Mouse (Mus musculus) intestine, embryonic 15.5 days (tissue): ENCODE results near the gene Dok4. TPM values are rescaled to one million over a fixed set of nuclear protein-coding genes. Genes with fewer than 3 reads are reported as not detected.

ENCODE experiments used
- ATAC-seq: fragments of 200-750 bp; cut with Nextera tagmentation; 2 replicates; pipeline ENCODE4 v1.8.0; 2017; ENCODE audit warnings: moderate TSS enrichment, moderate library complexity
- H3K27ac ChIP-seq: fragments of 300-500 bp; sonication (generic); 2 replicates; pipeline ENCODE4 v1.5.1; 2015; ENCODE audit warnings: mild to moderate bottlenecking, inconsistent platforms
- H3K27me3 ChIP-seq: fragments of 300-500 bp; sonication (generic); replicated peaks from 2 replicates; pipeline ENCODE4 v1.6.1; 2015; ENCODE audit warnings: inconsistent platforms
- H3K36me3 ChIP-seq: fragments of 300-500 bp; sonication (generic); 2 replicates; pipeline ENCODE4 v1.6.1; 2015; ENCODE audit warnings: inconsistent platforms
- H3K4me1 ChIP-seq: fragments of 300-500 bp; sonication (generic); replicated peaks from 2 replicates; pipeline ENCODE4 v1.6.1; 2015; ENCODE audit warnings: inconsistent platforms
- H3K4me2 ChIP-seq: fragments of 300-500 bp; sonication (generic); replicated peaks from 2 replicates; pipeline ENCODE4 v1.6.1; 2015; ENCODE audit warnings: mild to moderate bottlenecking, inconsistent platforms
- H3K4me3 ChIP-seq: fragments of 300-500 bp; sonication (generic); replicated peaks from 2 replicates; pipeline ENCODE4 v1.5.1; 2015; ENCODE audit warnings: inconsistent platforms
- H3K9ac ChIP-seq: fragments of 300-500 bp; sonication (generic); 2 replicates; pipeline ENCODE4 v1.6.1; 2015; ENCODE audit warnings: inconsistent platforms
- H3K9me3 ChIP-seq: fragments of 300-500 bp; sonication (generic); 2 replicates; pipeline ENCODE4 v1.6.1; 2016; ENCODE audit warnings: inconsistent platforms
- WGBS: fragments of 180-500 bp; shearing (Covaris S2); methylation state at CpG from one replicate; pipeline ENCODE4 v1.1.7; 2015; 5-methylcytosine and 5-hydroxymethylcytosine counted together
- polyA plus RNA-seq: library from polyadenylated mRNA; unstranded; fragments of >200 nt; fragmentation: Nextera tagmentation; extraction: Ambion mirVana; gene quantifications from 2 replicates; pipeline ENCODE4 v1.2.1, GENCODE M21; 2015

Gene Dok4
- polyA plus RNA-seq, 1 experiment from 2014 or later = 39.4 TPM

DNA sequence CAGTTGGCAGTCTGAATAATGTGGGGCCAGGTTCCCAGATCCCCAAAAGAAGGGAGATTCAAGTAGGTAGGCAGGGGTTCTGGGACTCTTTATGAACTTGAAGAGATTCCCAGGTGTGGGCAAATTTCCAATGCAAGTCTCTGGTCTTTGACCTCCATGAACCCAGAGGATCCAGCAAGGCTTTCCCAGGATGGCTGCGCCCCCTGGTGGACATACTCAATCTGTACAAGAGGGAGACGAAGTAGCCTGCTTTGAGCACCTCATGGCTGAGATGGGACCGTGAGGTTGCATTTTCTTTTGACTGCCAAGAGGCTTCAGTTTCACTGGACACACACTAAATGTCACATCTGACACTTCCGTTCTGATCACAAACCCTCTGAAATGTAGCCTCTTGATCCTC, 32.7 kb upstream of the Dok4 start:
- WGBS = 7% methylated on average over 4 of the region's 4 CpGs
- Histone ChIP-seq H3K9me3 (no peaks in the 10 kb centered on the region), H3K4me3 (no peak overlapping the region), H3K4me2 (no peak overlapping the region), H3K9ac (no peak overlapping the region), H3K4me1 (peaks cover 22% of the 10 kb centered on the region), H3K27ac (no peak overlapping the region), H3K36me3 (peaks cover 10% of the 10 kb centered on the region; the same call in 1 of the 2 replicates), H3K27me3 (peaks cover 3% of the 10 kb centered on the region; the same call in 1 of the 2 replicates)
- peak; percentile 66 for ATAC-seq

DNA sequence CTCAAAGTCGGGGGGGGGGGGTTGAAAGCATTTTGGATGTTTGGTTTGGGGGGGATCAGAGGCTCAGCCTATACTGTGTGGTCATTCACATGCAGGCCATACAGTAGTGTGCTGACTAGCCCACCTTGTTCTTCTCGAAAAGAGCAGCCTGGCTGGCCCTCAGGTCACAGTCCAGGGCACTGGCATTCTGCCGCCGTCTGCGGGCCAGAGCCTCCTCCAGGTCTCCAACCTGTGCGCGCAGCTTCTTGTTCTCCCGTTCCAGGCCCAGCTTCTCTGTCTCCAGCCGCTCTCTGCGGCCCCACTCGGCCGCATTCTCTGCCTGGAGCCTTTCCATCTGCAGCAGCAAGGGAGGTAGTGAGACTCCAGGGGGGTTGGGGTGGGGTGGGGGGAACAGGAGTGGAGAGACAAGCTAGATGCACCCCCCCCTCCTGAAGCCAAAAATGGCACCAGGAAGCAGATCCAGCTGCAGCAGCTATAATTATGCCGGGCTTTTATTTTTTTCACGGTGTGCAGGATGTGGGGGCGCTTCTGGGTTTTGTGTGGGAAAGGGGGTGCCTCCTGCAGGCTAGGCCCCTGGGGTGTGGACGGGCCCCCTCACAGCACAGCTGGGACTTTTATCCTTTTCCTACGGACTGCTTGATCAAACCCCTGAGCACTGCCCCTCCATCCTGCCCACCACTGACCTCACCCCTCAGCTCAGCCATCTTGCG, 31.6 kb upstream of the Dok4 start:
- Histone ChIP-seq H3K36me3 (peaks cover 10% of the 10 kb centered on the region; the same call in 1 of the 2 replicates), H3K4me1 (peaks cover 13% of the 10 kb centered on the region), H3K4me2 (no peak overlapping the region), H3K27me3 (no peaks in the 10 kb centered on the region), H3K4me3 (no peak overlapping the region), H3K9ac (no peak overlapping the region), H3K27ac (no peak overlapping the region), H3K9me3 (no peaks in the 10 kb centered on the region)
- 80% methylated on average over 18 of the region's 18 CpGs for WGBS
- no peak for ATAC-seq

- Histone ChIP-seq H3K27ac (peak overlapping the region; percentile 32; the same call in 1 of the 2 replicates), H3K4me2 (0 out of 2 replicates have a peak overlapping the region, but pooled peaks have one; percentile 0), H3K9me3 (no peaks in the 10 kb centered on the region), H3K36me3 (peaks cover 7% of the 10 kb centered on the region; the same call in 1 of the 2 replicates), H3K9ac (no peak overlapping the region), H3K4me3 (no peak overlapping the region), H3K27me3 (no peaks in the 10 kb centered on the region), H3K4me1 (peaks cover 34% of the 10 kb centered on the region)
- 61% methylated on average over 12 of the region's 12 CpGs for WGBS
- no peak for ATAC-seq
These were observed 28.5 kb upstream of the Dok4 start for GRCm38 (mm10) chr8:94904450-94905175.

DNA sequence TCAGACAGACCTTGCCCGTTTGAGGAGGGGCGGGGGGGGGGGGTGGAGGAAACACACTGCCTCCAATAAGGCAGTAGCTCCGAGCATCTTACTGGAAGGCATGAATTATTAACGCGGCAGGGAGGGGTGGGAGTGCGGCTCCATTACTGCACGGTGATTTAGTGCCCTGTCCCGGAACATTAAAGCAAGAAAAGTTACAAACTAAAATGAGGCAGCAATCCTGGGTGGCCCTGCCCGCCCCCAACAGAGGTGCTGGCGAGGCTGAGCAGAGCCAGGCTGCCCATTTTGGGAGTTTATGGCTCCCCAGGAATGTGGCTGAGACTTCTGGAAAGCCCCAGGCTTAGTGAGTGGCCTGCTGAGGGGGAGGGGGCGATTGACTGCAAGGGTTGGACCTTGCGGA, 27.6 kb upstream of the Dok4 start:
- no peak for ATAC-seq
- Histone ChIP-seq H3K4me2 (no peak overlapping the region), H3K9ac (no peak overlapping the region), H3K27me3 (no peaks in the 10 kb centered on the region), H3K9me3 (no peaks in the 10 kb centered on the region), H3K27ac (no peak overlapping the region), H3K4me3 (no peak overlapping the region), H3K4me1 (peaks cover 43% of the 10 kb centered on the region), H3K36me3 (peaks cover 7% of the 10 kb centered on the region; the same call in 1 of the 2 replicates)
- 39% methylated on average over 12 of the region's 12 CpGs for WGBS

DNA sequence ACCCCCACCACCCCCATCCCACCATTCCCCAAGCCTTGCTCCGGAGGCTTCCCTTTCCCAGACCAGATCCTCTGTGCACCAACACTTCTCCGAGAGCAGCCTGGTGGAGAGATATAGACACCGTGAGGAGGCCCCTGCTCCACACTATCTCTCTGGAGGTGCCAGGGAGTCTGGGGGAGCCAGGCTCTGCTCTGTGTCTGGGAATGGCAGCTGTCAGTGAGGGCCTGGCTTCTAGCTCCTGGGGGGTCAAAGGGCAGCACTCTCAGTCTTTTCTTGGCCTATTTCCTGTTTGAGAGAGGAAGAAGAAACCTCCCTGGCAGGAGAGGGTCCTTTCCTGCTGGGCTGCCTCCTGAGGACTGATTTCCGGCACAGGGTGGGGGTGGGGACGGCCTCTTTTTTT, 24.9 kb upstream of the Dok4 start:
- Histone ChIP-seq H3K36me3 (peaks cover 3% of the 10 kb centered on the region; the same call in 1 of the 2 replicates), H3K27me3 (no peaks in the 10 kb centered on the region), H3K27ac (peak overlapping the region; percentile 86), H3K4me2 (peak overlapping the region; percentile 30), H3K9me3 (no peaks in the 10 kb centered on the region), H3K4me1 (peaks cover 46% of the 10 kb centered on the region), H3K9ac (peak overlapping the region; percentile 11; the same call in 1 of the 2 replicates), H3K4me3 (no peak overlapping the region)
- WGBS = 11% methylated on average over 5 of the region's 5 CpGs
- peak; percentile 40 for ATAC-seq

DNA sequence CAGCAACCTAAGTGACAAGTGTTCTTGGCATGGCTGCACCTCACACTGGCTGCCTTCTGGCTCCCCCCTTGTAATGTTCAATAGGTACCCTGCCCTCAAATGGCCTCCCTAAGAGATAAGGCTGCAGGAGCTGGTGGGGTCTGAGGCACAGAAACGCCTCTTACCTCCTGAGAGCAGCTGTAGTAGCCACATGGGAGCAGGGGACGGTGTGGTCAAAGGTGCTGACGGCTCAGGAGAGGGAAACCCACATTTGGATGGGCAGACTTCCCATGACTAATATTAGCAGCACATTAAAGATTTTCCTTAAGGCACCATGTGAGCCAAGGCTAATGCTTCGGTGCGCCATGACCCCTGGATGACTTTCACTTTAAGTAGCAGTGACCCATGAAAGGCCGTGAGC, 24.5 kb upstream of the Dok4 start:
- Histone ChIP-seq H3K27me3 (no peaks in the 10 kb centered on the region), H3K9ac (no peak overlapping the region), H3K4me3 (no peak overlapping the region), H3K4me2 (peak overlapping the region; percentile 30), H3K36me3 (peaks cover 2% of the 10 kb centered on the region; the same call in 1 of the 2 replicates), H3K9me3 (no peaks in the 10 kb centered on the region), H3K4me1 (peaks cover 46% of the 10 kb centered on the region), H3K27ac (peak overlapping the region; percentile 86)
- WGBS = 22% methylated on average over 6 of the region's 6 CpGs
- no peak for ATAC-seq

GRCm38 (mm10) chr8:94899262-94899661, 23.1 kb upstream of the Dok4 start:
- Histone ChIP-seq H3K27me3 (no peaks in the 10 kb centered on the region), H3K9ac (no peak overlapping the region), H3K4me3 (peak overlapping the region; percentile 15; the same call in 1 of the 2 replicates), H3K36me3 (peaks cover 2% of the 10 kb centered on the region; the same call in 1 of the 2 replicates), H3K9me3 (no peaks in the 10 kb centered on the region), H3K4me1 (peaks cover 33% of the 10 kb centered on the region), H3K27ac (peak overlapping the region; percentile 73), H3K4me2 (peak overlapping the region; percentile 52)
- ATAC-seq = peak; percentile 93
- WGBS = 13% methylated on average over 11 of the region's 11 CpGs

- no peaks in the 10 kb centered on the region for H3K36me3 ChIP-seq
- H3K27ac ChIP-seq = no peak overlapping the region
- no peak overlapping the region for H3K9ac ChIP-seq
- ATAC-seq = peak; percentile 24; the same call in 1 of the 2 replicates
- 0 out of 2 replicates have a peak, but pooled peaks cover 11% of the 10 kb centered on the region for H3K4me1 ChIP-seq
- no peak overlapping the region for H3K4me2 ChIP-seq
- H3K4me3 ChIP-seq = no peak overlapping the region
- WGBS = 21% methylated on average over 2 of the region's 2 CpGs
- no peaks in the 10 kb centered on the region for H3K9me3 ChIP-seq
- no peaks in the 10 kb centered on the region for H3K27me3 ChIP-seq
These were observed 16.8 kb upstream of the Dok4 start for GRCm38 (mm10) chr8:94892917-94893316.

DNA sequence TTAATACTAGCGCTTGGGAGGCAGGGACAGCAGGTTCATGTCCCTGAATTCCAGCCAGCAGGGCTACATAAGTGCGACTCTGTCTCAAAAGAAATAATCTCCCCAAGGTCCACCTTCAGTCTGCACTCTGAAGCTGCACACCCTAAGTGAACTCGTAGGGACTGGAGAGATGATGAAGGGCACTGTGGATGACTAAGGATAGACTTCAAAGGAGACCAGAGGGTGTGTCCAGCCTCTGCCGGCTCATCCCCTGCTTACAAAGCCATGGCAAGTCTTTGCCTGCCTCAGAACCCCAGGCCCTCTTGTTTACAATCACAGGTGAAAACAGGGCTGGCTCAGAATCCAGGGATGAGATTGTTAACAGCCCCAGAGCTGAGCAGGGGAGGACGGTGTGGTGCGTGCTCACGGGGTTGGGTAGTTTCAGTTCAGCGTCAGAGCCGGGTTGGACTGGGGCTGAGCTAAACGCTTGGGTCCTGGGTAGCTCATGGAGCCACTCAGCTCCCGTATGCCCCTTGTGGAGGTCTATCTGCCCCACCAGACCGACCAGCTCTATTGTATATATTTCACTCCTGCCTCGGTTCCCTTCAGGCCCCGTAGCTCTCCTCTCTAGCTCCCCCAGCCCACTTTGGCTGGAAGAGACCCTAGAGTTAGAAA, 12.4 kb upstream of the Dok4 start:
- ATAC-seq = 0 out of 2 replicates have a peak, but pooled peaks have one; percentile 50
- H3K27ac ChIP-seq = no peak overlapping the region
- no peak overlapping the region for H3K9ac ChIP-seq
- peak overlapping the region; percentile 42 for H3K4me2 ChIP-seq
- WGBS = 26% methylated on average over 14 of the region's 14 CpGs
- no peaks in the 10 kb centered on the region for H3K9me3 ChIP-seq
- H3K27me3 ChIP-seq = no peaks in the 10 kb centered on the region
- 0 out of 2 replicates have a peak, but pooled peaks cover 11% of the 10 kb centered on the region for H3K4me1 ChIP-seq
- H3K4me3 ChIP-seq = no peak overlapping the region
- H3K36me3 ChIP-seq = no peaks in the 10 kb centered on the region

DNA sequence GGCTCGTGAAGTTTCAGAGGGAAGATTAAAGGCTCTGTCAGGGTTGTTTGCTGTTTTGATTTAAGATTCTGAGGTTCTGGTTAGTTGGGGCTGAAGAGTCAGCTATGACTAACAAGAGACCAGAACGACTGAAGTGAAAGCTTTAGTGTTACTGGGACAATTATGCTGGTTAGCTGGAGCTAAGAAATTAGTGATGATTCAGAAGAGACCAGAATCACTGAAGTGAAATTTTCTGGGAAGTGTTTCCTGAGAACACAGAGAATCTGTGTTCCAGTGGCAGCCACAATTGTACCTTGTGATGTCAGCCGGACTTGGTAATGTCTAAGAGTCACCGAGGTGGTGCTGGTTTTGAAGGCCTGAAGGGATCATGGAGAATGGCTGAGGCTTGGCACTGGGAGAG, 4.6 kb upstream of the Dok4 start:
- Histone ChIP-seq H3K4me1 (peaks cover 6% of the 10 kb centered on the region), H3K9ac (no peak overlapping the region; the same call in 1 of the 2 replicates), H3K27ac (no peak overlapping the region), H3K36me3 (no peaks in the 10 kb centered on the region), H3K9me3 (no peaks in the 10 kb centered on the region), H3K4me3 (no peak overlapping the region), H3K27me3 (no peaks in the 10 kb centered on the region), H3K4me2 (no peak overlapping the region)
- no peak for ATAC-seq
- 61% methylated on average over 4 of the region's 4 CpGs for WGBS

DNA sequence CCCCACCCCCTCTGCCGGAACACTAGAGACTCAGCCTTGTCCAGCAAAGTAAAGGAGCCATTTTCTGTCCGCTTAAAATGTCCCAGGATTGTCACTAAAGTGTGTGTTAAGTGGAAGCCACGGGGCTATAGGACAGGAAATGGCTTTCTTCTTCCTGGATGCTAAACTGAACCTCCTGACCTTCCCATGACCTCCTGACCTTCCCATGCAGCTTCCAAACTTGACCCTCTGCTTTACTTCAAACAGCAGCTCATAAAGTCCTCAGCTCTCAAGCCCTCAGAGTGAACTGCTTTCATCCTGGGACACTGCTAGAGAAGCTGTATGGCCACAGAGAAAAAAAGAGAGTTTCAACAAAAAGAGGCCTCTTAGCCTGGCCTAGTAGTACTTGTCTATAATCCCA, 690 bp upstream of the Dok4 start:
- ATAC-seq = no peak
- no peaks in the 10 kb centered on the region for H3K36me3 ChIP-seq
- H3K27ac ChIP-seq = peak overlapping the region; percentile 36; the same call in 1 of the 2 replicates
- 36% methylated on average over 3 of the region's 3 CpGs for WGBS
- H3K4me3 ChIP-seq = no peak overlapping the region
- peaks cover 24% of the 10 kb centered on the region for H3K4me1 ChIP-seq
- no peak overlapping the region for H3K9ac ChIP-seq
- H3K27me3 ChIP-seq = no peaks in the 10 kb centered on the region
- peak overlapping the region; percentile 72 for H3K4me2 ChIP-seq
- no peaks in the 10 kb centered on the region for H3K9me3 ChIP-seq

- peak overlapping the region; percentile 85 for H3K27ac ChIP-seq
- ATAC-seq = peak; percentile 9
- H3K4me1 ChIP-seq = peaks cover 32% of the 10 kb centered on the region
- H3K9me3 ChIP-seq = no peaks in the 10 kb centered on the region
- no peaks in the 10 kb centered on the region for H3K27me3 ChIP-seq
- H3K9ac ChIP-seq = peak overlapping the region; percentile 63
- H3K4me2 ChIP-seq = peak overlapping the region; percentile 72
- H3K36me3 ChIP-seq = no peaks in the 10 kb centered on the region
- WGBS = 0% methylated on average over 20 of the region's 20 CpGs
- H3K4me3 ChIP-seq = peak overlapping the region; percentile 66
These were observed 319 bp downstream of the Dok4 start for GRCm38 (mm10) chr8:94875871-94876150.
